Mouse (Mus musculus): ENCODE data around the gene Sox2. TPM values are rescaled to one million over a fixed set of nuclear protein-coding genes. Genes with fewer than 3 reads are reported as not detected.

Gene Sox2
- polyA plus RNA-seq (2012; rRNA removed), result 0.12 and 0.16 TPM in 2 replicates

GRCm38 (mm10) chr3:34649726-34650620 lies at the start of gene Sox2:
TSS of gene Sox2 (plus strand) at chr3:34650405.

All from ovary, adult 2 months (tissue).